Mouse (Mus musculus): Measurements from ENCODE around the gene Pappa.

Pappa gene

GRCm38 (mm10) chr4:65163698-65164097 is 39.7 kb downstream of the Pappa start:
- in situ Hi-C loops (cut with MboI; ENCODE audit: low sequenced_read_pairs) = no loop called here

- in situ Hi-C loops (cut with MboI; ENCODE audit: low sequenced_read_pairs) = no loop called here
Measured at GRCm38 (mm10) chr4:65166288-65166835, 42.4 kb downstream of the Pappa start.

DNA sequence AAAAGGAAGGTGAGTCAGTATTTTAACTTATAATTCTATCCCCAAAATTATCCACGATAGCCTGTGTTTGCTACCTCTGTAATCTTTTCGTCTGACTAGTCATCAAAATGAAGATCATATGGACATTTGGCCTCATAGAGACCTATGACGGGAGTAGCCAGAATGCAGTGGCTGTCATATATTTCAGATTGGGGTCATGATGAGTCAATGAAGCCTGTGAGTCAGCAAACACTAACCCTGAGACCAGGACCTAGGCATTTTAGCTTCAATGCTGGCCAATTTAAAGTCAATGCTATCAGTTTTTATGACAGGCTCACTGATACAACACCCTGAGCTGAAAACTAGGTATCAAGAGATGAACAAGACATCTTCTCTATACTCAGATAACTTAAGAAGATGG is 50.5 kb downstream of the Pappa start:
- in situ Hi-C loops (cut with MboI; ENCODE audit: low sequenced_read_pairs) = no loop called here

DNA sequence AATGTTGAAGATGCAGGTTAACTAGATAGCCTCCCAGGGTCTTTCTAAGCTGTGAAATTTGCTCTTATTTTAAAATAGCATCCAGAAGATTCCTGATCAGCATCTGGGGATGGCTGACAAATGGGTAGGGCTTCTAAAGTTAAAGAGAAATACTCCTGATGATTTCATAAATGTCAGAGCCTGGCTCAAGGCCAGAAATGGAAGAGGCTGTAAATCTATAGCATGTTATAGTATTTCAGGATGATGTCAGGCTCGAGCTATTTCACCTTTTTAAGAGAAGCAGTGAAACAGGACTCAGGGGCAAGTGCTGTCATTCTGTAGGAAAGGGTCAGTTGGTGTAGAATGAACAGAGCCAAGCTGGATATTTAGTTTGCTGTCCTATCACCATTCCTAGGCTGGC is 54.2 kb downstream of the Pappa start:
- in situ Hi-C loops (cut with MboI; ENCODE audit: low sequenced_read_pairs) = no loop called here

DNA sequence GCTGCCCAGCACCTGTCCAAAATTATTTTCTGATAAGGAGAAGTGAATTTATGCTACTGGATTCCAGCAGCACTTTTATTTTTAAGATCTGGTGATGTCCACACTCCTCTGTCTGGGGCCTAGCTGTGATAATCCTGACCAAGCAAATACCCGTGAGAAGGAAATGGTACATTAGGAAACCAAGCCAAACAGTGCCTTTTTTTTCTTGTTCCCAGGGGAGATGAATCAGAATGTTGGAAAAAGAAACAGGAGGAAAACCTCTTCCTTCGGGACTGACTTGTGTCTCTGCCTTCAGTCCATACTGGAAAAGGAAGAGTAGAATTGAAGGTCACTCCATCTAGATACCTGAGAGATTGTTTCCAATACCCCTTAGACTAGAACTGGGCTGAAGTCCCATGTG is 63.3 kb downstream of the Pappa start:
- in situ Hi-C loops (cut with MboI; ENCODE audit: low sequenced_read_pairs) = no loop called here

- in situ Hi-C loops (cut with MboI; ENCODE audit: low sequenced_read_pairs) = no loop called here
Measured at GRCm38 (mm10) chr4:65187716-65188115, 63.7 kb downstream of the Pappa start.

- in situ Hi-C loops (cut with MboI; ENCODE audit: low sequenced_read_pairs) = no loop called here
Measured at GRCm38 (mm10) chr4:65188921-65189485, 65.0 kb downstream of the Pappa start.

GRCm38 (mm10) chr4:65192810-65193209 is 68.8 kb downstream of the Pappa start:
- in situ Hi-C loops (cut with MboI; ENCODE audit: low sequenced_read_pairs) = no loop called here

DNA sequence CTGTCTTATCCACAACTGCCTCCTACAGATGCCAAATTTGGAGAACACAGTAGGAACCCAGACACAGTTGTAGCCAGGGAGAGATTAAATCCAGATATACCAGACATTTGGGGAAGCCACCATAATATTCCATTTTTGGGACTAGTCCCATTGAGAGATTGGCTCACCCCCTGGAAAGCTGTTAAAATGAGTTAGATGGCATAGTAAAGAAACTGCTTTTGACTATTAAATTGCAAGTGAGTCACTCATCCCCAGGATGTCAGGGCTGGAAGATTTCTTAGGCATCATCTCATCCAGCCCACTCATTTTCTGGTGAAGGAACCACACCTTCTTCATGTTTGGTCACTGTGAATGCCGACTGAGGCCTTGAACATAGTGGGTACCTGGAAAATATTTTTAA is 72.0 kb downstream of the Pappa start:
- in situ Hi-C loops (cut with MboI; ENCODE audit: low sequenced_read_pairs) = no loop called here

- in situ Hi-C loops (cut with MboI; ENCODE audit: low sequenced_read_pairs) = no loop called here
Measured at GRCm38 (mm10) chr4:65203666-65204065, 79.7 kb downstream of the Pappa start.

DNA sequence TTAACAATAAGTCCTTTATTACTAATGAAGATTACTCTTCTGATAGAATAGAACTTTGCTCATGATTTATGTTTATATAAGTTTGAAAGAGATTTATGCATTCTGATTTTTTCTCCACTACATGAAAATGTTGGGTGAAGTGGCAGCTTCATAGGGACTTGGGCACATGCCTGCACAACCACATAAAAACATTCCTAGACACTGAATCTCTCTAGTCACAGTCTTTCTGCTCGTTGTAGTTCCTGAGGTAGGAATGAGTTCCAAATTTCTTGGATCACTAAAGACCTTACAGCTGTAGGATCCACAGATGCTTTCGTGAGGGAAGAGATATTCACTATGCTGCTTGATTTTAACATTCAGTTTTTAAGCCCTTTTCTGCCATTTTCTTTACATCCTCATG is 81.5 kb downstream of the Pappa start:
- in situ Hi-C loops (cut with MboI; ENCODE audit: low sequenced_read_pairs) = no loop called here

- in situ Hi-C loops (cut with MboI; ENCODE audit: low sequenced_read_pairs) = no loop called here
Measured at GRCm38 (mm10) chr4:65209369-65210015, 85.5 kb downstream of the Pappa start.

DNA sequence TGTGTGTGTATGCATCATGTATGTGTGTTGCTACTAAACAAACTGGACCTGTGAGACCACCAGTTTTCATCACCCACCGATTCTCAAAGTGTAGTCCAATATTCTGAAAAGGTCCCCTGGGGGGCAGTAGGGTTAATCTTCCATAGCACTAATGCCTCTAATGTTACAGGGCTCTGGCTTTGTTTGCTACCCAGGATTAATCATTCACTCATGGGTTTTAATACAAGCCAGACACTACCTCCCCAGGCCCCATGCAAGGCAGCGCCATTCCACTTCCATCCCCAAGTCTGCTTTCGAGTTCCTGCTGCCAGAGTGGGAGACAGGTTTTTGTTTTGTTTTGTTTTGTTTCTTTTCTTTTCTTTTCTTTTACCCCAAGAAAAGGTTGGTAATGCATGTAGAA is 92.7 kb downstream of the Pappa start:
- in situ Hi-C loops (cut with MboI; ENCODE audit: low sequenced_read_pairs) = no loop called here

DNA sequence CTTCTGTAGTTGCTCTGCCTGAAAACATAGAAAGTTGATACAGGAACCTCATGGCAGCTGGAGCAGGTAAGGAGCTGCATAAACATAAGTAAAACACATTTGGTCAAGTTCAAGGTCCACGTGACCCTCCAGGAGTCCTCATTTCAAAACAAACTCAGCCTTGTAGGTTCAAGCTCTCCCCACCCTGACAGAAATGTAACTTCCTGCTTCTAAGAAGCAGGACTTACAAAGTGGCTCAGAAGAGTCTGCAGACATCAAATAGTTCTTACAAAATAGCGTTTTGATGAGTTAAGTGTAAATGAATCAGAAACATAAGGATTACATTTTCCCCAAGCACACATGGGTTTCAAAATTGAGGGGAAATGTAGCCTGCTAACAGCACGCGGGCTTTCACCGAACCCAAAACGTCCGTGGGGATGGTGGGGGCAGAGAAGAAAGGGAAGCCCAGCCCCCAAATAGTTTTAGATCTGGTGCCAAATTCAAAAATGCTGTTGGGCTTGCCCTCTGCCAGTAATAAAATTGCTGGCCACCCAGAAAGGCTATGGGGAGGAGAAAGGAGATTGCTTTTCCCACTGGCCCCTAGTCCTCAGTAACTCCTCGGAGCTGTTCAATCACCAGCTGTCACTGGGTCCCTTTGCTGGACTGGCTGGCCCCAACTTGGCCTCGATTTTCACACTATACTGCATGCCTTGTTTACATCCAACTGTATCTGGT is 93.8 kb downstream of the Pappa start:
- in situ Hi-C loops (cut with MboI; ENCODE audit: low sequenced_read_pairs) = no loop called here

DNA sequence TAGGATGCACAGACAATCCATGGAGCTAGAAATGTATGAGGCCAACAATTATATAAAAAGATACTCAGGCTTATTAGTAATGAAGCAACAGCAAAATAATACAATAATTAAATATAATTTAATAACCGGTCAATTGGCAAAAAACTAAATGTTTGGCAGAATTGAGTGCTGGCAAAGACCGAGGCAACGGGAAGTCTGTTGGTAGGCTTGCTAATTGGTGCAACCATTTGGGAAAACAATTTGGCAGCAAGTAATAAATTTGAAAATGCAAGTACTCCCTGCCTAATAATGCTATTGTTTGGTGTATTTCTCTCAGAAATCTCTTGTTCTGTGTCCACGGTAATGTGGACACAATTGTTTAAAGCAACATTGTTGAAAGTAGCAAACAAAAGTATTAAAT is 99.9 kb downstream of the Pappa start:
- in situ Hi-C loops (cut with MboI; ENCODE audit: low sequenced_read_pairs) = no loop called here

DNA sequence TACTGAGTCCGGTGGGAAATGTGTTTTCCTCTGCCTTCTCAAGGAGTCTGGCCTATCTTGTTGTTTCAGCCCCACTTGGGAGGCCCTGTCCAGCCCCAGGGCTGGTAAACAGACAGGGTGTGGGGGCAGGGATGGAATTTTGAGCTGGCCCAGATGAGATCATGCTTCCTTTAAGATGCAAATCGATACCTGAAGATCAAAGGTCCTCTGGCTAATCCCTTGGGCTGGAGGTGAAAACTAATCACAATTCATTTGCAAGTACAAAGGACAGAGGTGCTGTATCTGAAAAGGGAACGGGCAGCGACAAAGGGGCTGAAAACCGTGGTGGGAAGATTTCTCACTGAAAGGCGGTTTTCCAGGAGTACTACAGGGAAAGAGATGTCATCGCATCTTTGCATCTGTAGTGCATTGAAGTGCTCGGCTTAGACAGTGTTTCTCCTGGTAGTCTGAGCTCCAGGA is 114.6 kb downstream of the Pappa start:
- in situ Hi-C loops (cut with MboI; ENCODE audit: low sequenced_read_pairs) = no loop called here

DNA sequence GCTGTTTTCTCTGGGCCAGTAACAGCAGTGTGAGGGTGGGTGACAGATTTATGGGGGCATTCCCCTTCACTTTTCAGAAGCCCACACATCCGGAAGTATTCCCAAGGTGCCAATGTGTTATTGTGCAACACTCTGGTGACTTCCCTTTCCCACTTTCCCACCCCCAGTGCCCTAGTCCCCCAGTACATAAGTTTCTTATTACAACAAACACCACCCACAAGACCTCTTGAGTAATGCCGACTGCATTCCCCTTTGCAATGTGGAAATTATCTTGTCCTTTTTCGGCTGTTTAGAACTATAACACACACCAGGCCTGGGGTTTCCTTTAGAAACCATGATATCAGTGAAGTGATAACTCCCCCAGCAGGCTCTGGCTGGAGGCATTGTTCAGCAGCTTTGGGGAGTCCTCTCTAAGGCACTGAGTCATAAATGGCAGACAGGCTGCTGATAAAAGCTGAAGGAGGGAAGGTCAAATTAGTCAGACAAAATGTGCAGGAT is 118.5 kb downstream of the Pappa start:
- in situ Hi-C loops (cut with MboI; ENCODE audit: low sequenced_read_pairs) = no loop called here

- in situ Hi-C loops (cut with MboI; ENCODE audit: low sequenced_read_pairs) = no loop called here
Measured at GRCm38 (mm10) chr4:65243245-65243644, 119.3 kb downstream of the Pappa start.

DNA sequence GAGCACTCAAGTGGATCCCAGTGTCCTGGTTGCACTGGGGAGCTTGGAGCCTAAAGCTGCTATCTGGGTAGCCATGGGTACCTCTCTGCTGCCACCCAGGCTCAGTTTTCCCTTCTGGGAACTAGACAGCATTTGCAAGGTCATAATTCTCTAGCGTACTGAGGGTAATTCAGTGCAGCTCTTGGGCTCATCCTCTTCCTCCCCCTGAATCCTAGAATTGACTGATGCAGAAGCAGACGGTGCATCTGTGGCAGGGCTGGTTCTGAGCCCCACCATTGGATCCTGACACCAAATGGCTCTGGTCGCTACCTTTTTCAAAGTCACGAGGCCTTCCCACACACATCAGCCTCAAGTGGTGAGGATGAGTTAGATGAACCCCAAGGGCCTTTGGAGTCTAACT is 121.0 kb downstream of the Pappa start:
- in situ Hi-C loops (cut with MboI; ENCODE audit: low sequenced_read_pairs) = no loop called here

- in situ Hi-C loops (cut with MboI; ENCODE audit: low sequenced_read_pairs) = no loop called here
Measured at GRCm38 (mm10) chr4:65245440-65245839, 121.5 kb downstream of the Pappa start.

DNA sequence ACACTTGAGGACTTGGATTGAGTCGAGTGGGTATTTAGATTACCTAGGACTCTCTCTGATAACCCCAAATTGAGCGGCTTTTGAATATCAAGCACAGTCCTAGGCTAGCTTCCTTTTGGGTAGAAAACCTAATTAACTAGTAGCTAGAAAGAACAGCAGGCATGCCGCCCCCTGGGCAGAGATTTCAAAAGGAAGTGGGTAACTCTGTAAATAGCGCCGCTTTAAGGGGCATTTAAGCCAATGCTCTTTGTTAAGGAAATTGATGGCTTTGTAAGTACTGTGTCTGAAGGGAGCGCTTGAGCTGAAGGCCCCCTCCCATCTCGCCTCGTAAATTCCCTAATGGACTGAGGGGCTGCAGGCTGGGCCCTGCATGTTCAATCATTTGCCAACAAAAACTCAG is 128.2 kb downstream of the Pappa start:
- in situ Hi-C loops (cut with MboI; ENCODE audit: low sequenced_read_pairs) = no loop called here

GRCm38 (mm10) chr4:65254073-65254472 is 130.1 kb downstream of the Pappa start:
- in situ Hi-C loops (cut with MboI; ENCODE audit: low sequenced_read_pairs) = no loop called here

Data from CH12F3 (cell line).